Mouse (Mus musculus) right cerebral cortex, postnatal 10 days (tissue): ENCODE measurements around the gene Pianp.

ENCODE experiments used
- DNase-seq, 2 experiments: peaks; one replicate each; pipeline ENCODE4 v3.0.0; 2021; ENCODE audit warnings: low spot score in 2 of 2

Pianp gene

GRCm38 (mm10) chr6:124996551-124997501 is at the start of gene Pianp:
Pianp (plus strand) TSS chr6:124996694.
- DNase-seq = peak; percentile 92

- no peak for DNase-seq
Measured at GRCm38 (mm10) chr6:124953991-124954715, 42.3 kb upstream of the Pianp start.

GRCm38 (mm10) chr6:124955212-124955611 is 41.3 kb upstream of the Pianp start:
- DNase-seq = no peak

GRCm38 (mm10) chr6:124958127-124958526 is 38.4 kb upstream of the Pianp start:
- DNase-seq = no peak

GRCm38 (mm10) chr6:124959960-124960359 is 36.5 kb upstream of the Pianp start:
- no peak for DNase-seq

GRCm38 (mm10) chr6:124961021-124961420 is 35.5 kb upstream of the Pianp start:
- DNase-seq = no peak

GRCm38 (mm10) chr6:124964638-124965037 is 31.9 kb upstream of the Pianp start:
- DNase-seq = no peak

GRCm38 (mm10) chr6:124965088-124965719 is 31.3 kb upstream of the Pianp start, which contains the start of gene Cops7a:
Cops7a (minus strand) TSS chr6:124965538.
- peak; percentile 96 to 97 for DNase-seq

- DNase-seq = no peak
Measured at GRCm38 (mm10) chr6:124965747-124966146, 30.7 kb upstream of the Pianp start.

- DNase-seq = no peak
Measured at GRCm38 (mm10) chr6:124966466-124967118, 29.9 kb upstream of the Pianp start.

GRCm38 (mm10) chr6:124967766-124968165 is 28.7 kb upstream of the Pianp start:
- peak; percentile 54 to 56 for DNase-seq

GRCm38 (mm10) chr6:124992241-124992640 is 4.3 kb upstream of the Pianp start:
- no peak for DNase-seq

GRCm38 (mm10) chr6:124993365-124993764 is 3.1 kb upstream of the Pianp start:
- DNase-seq = peak in 1 of 2 experiments; percentile 61

- peak in 1 of 2 experiments; percentile 61 for DNase-seq
Measured at GRCm38 (mm10) chr6:124993876-124994275, 2.6 kb upstream of the Pianp start.

GRCm38 (mm10) chr6:124995246-124995645 is 1.2 kb upstream of the Pianp start:
- DNase-seq = peak in 1 of 2 experiments; percentile 47

GRCm38 (mm10) chr6:124995831-124996403 is 577 bp upstream of the Pianp start:
- DNase-seq = peak in 1 of 2 experiments; percentile 47

- DNase-seq = peak; percentile 74 to 80
Measured at GRCm38 (mm10) chr6:124998066-124998465, 1.6 kb downstream of the Pianp start.

- DNase-seq = no peak
Measured at GRCm38 (mm10) chr6:124999091-124999490, 2.6 kb downstream of the Pianp start.

- DNase-seq = no peak
Measured at GRCm38 (mm10) chr6:124999546-124999945, 3.1 kb downstream of the Pianp start.

GRCm38 (mm10) chr6:125003706-125004105 is 7.2 kb downstream of the Pianp start:
- no peak for DNase-seq

- no peak for DNase-seq
Measured at GRCm38 (mm10) chr6:125005086-125005485, 8.6 kb downstream of the Pianp start.
